Mouse (Mus musculus): ENCODE measurements around the gene Skap1. TPM values are rescaled to one million over a fixed set of nuclear protein-coding genes. Genes with fewer than 3 reads are reported as not detected.
A peak's percentile ranks its signal among the peaks of the same experiment; 100 is the strongest.

The Skap1 gene
- polyA plus RNA-seq, 1 experiment from 2014 or later = 1.1 TPM

DNA sequence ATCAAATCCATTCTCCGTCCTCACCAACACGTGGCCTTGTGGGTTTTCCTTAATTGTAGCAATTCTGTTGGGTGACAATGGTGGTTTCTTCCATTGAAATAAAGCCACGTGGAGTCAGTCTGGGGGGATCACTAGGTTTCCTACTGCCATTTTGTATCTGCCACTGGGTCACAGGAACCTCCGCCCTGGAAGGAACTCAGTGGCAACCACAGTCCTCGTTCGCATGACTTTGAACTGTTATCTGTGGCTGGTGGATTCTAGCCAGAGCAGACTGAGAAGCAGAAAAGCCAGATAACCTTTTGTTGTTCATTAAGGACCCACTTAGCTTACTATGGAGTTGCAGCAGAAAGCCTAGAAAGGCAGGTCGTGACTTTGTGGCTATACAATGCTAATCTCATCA, 204.0 kb downstream of the Skap1 start:
- no peak overlapping the region for H3K27ac ChIP-seq (replicated peaks)
- H3K36me3 ChIP-seq = no peaks in the 10 kb centered on the region
- peaks cover 24% of the 10 kb centered on the region for H3K27me3 ChIP-seq (replicated peaks)
- 34% methylated on average over 7 of the region's 7 CpGs for WGBS
- ATAC-seq (ENCODE audit: extremely low read depth, insufficient number of reproducible peaks, low FRiP score, low TSS enrichment) = no peak
- peaks cover 8% of the 10 kb centered on the region for H3K4me1 ChIP-seq
- H3K4me3 ChIP-seq = no peak overlapping the region
- H3K9ac ChIP-seq = no peak overlapping the region
- H3K4me2 ChIP-seq = no peak overlapping the region
- H3K9me3 ChIP-seq = no peaks in the 10 kb centered on the region

DNA sequence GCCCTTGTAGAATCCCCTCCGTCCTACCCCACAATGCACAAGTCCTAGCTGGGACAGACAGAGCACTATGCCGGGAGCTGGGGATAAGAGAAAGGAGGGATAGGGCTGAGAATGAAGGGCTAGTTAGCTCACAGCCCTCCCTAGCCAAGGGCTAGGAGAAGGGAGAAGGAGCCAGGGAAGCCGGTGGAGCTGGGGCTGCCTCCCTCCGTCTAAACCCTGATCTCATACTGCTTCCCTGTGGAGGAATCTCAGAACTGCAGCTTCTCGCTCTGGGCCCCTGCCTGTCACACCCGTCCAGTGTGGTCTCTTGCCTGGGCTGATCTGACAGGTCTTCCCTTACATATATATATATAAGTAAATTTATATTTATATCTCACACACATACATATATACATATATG, 209.4 kb downstream of the Skap1 start:
- Histone ChIP-seq H3K4me3 (peak overlapping the region; percentile 27), H3K36me3 (no peaks in the 10 kb centered on the region), H3K9ac (peak overlapping the region; percentile 38; the same call in 1 of the 2 replicates), H3K4me2 (peak overlapping the region; percentile 58), H3K4me1 (peaks cover 13% of the 10 kb centered on the region), H3K9me3 (no peaks in the 10 kb centered on the region), H3K27me3 (replicated peaks) (peaks cover 47% of the 10 kb centered on the region), H3K27ac (replicated peaks) (no peak overlapping the region)
- WGBS = 2% methylated on average over 6 of the region's 6 CpGs
- ATAC-seq (ENCODE audit: extremely low read depth, insufficient number of reproducible peaks, low FRiP score, low TSS enrichment) = no peak

DNA sequence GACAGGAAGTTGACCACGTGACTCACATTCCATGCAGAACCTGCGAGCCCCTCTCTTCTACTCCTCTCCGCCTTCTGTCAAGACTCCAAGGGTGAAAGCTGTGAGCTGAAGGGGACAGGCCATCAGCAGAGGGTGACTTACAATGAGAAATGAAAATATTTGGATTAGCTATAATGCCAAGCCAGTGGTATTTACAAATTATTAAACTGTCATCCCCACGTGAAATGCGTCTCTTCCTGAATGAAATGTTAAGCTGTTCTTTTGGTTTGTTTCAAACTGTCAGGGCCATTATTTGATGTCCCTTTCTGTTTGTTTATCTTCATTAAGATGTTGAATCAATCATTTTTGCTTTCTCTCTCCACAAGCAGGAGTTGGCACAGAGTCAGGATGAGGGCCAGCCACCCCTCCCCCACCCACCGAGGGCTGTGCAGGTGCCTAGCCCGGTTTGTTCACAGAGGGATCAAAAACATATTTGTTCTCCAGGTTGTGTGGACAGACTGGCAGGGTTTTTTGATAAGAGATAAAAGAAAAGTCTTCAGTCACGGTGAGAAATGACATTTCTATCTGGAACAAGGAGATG, 210.5 kb downstream of the Skap1 start:
- H3K4me1 ChIP-seq = peaks cover 13% of the 10 kb centered on the region
- H3K27ac ChIP-seq (replicated peaks) = no peak overlapping the region

DNA sequence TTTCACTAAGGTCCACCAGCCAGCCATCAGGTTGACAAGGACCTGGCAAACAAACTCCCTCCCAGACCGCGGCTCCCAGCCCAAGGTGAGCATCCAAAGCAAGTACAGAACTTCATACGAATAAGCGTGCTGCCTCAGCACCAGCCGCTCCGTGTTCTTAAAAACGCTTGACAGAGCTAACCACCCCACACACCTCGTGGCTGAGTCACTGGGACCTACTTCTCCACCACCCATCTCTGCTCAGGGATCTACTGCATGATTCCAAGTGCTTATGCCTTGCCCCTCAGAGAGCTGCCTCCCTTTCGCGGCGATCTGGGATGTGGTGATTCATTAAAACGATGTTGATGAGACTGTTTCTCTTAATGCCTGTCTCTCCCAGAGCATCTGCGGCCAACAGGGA, 213.6 kb downstream of the Skap1 start:
- no peak overlapping the region for H3K4me2 ChIP-seq
- H3K4me3 ChIP-seq = no peak overlapping the region
- H3K9ac ChIP-seq = no peak overlapping the region
- no peaks in the 10 kb centered on the region for H3K9me3 ChIP-seq
- no peak for ATAC-seq (ENCODE audit: extremely low read depth, insufficient number of reproducible peaks, low FRiP score, low TSS enrichment)
- 82% methylated on average over 13 of the region's 13 CpGs for WGBS
- peaks cover 13% of the 10 kb centered on the region for H3K4me1 ChIP-seq
- H3K27ac ChIP-seq (replicated peaks) = no peak overlapping the region
- peaks cover 45% of the 10 kb centered on the region for H3K27me3 ChIP-seq (replicated peaks)
- no peaks in the 10 kb centered on the region for H3K36me3 ChIP-seq

More for the DNA sequence above, 210.5 kb downstream of the Skap1 start:
- peak overlapping the region; percentile 28 for H3K4me2 ChIP-seq
- H3K9me3 ChIP-seq = no peaks in the 10 kb centered on the region
- H3K9ac ChIP-seq = no peak overlapping the region; the same call in 1 of the 2 replicates
- H3K4me3 ChIP-seq = no peak overlapping the region
- peaks cover 48% of the 10 kb centered on the region for H3K27me3 ChIP-seq (replicated peaks)
- H3K36me3 ChIP-seq = no peaks in the 10 kb centered on the region
- 29% methylated on average over 8 of the region's 8 CpGs for WGBS
- ATAC-seq (ENCODE audit: extremely low read depth, insufficient number of reproducible peaks, low FRiP score, low TSS enrichment) = no peak

DNA sequence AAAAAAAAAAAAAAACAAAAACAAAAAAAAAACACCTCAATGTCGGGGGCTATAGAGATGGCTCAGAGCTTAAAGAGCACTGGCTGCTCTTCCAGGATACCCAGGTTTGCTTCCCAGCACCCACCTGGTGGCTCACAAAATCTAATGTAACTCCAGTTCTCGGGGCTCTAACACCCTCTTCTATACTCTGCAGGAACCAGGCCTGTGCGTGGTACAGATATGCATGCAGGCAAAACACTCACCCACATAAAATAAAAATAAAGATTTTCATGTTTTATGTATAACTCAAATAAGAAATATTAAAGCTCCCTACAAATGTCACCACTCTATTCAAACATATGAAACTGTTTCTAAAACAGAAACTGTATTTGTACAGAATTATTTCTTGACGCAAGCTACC, 214.6 kb downstream of the Skap1 start:
- peaks cover 13% of the 10 kb centered on the region for H3K4me1 ChIP-seq
- no peak overlapping the region for H3K27ac ChIP-seq (replicated peaks)
- H3K9ac ChIP-seq = no peak overlapping the region
- ATAC-seq (ENCODE audit: extremely low read depth, insufficient number of reproducible peaks, low FRiP score, low TSS enrichment) = no peak
- no peaks in the 10 kb centered on the region for H3K36me3 ChIP-seq
- H3K27me3 ChIP-seq (replicated peaks) = peaks cover 52% of the 10 kb centered on the region
- WGBS = 77% methylated on average over 4 of the region's 4 CpGs
- H3K4me3 ChIP-seq = no peak overlapping the region
- no peaks in the 10 kb centered on the region for H3K9me3 ChIP-seq
- no peak overlapping the region for H3K4me2 ChIP-seq

DNA sequence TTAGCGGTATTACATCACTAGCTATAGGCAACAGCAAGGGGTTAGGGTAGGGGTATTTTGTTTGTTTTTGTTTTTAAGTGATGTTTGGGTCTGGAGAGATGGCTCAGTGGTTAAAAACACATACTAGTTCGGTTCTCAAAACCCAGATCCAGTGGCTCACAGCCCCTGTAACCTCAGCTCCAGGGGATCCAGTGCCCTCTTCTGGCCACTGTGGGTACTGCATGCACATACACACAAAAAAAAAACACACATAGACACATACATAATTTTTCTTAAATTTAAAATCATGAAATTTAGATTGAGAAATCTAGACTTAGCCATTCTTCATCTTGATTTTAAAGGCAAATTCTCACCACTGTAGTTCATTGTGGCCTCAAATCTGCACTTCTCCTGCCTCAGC, 221.0 kb downstream of the Skap1 start:
- Histone ChIP-seq H3K9me3 (no peaks in the 10 kb centered on the region), H3K4me1 (no peaks in the 10 kb centered on the region), H3K4me3 (no peak overlapping the region), H3K36me3 (no peaks in the 10 kb centered on the region), H3K27me3 (replicated peaks) (peaks cover 25% of the 10 kb centered on the region), H3K27ac (replicated peaks) (no peak overlapping the region), H3K4me2 (no peak overlapping the region), H3K9ac (no peak overlapping the region)
- no peak for ATAC-seq (ENCODE audit: extremely low read depth, insufficient number of reproducible peaks, low FRiP score, low TSS enrichment)
- 73% methylated on average over 2 of the region's 2 CpGs for WGBS

DNA sequence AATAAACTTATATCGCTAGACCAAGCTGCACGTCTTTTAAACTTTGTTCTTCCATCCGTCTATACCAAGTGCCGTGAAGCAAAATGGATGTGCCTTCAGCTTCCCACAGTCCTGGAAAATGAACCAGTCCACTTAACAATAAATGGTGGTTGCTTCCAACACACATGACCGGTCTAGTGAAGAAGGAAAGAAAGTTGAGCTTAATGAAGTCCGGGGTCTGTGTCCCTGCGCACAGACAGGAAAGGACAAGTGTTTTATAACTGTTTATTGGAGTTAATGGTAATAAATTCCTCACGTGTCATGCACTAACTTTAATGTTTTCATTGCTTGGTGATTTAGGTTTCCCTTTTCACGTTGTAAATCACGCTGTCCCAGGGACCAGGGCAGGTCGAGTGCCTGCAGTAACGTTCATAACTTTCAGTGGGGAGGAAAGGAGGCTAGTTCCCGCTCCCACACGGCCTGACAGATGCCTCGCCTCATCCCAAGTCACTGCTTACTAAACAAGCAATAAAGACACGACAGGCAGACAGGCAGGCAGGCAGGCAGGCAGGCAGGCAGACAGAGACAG, 222.4 kb downstream of the Skap1 start:
- no peaks in the 10 kb centered on the region for H3K36me3 ChIP-seq
- H3K4me1 ChIP-seq = no peaks in the 10 kb centered on the region
- H3K27ac ChIP-seq (replicated peaks) = no peak overlapping the region
- H3K4me3 ChIP-seq = no peak overlapping the region
- H3K9ac ChIP-seq = no peak overlapping the region
- 71% methylated on average over 16 of the region's 16 CpGs for WGBS
- H3K4me2 ChIP-seq = no peak overlapping the region
- peaks cover 15% of the 10 kb centered on the region; the same call in 1 of the 2 replicates for H3K27me3 ChIP-seq (replicated peaks)
- ATAC-seq (ENCODE audit: extremely low read depth, insufficient number of reproducible peaks, low FRiP score, low TSS enrichment) = no peak
- H3K9me3 ChIP-seq = no peaks in the 10 kb centered on the region

DNA sequence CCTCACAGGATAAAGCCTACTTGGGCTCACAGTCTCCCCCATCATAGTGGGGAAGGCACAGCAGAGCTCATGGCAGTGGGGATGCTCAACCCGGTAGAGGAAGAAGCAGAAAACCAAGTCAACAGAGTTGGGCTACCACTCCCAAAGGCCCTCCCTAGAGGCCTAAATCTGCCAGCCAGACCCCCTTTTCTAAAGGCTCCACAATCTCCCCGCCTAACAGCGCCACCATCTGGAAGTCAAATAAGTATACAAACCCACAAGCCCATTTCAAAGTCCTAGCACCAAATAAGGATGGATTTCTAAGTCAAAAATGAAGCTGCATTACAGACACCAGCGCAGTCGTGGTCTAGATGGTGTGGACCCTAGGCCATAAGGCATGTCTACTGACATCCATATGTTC, 227.9 kb downstream of the Skap1 start:
- H3K9ac ChIP-seq = no peak overlapping the region
- no peaks in the 10 kb centered on the region for H3K4me1 ChIP-seq
- H3K4me3 ChIP-seq = no peak overlapping the region
- no peaks in the 10 kb centered on the region for H3K9me3 ChIP-seq
- no peak overlapping the region for H3K27ac ChIP-seq (replicated peaks)
- no peak overlapping the region for H3K4me2 ChIP-seq
- WGBS = 76% methylated on average over 5 of the region's 5 CpGs
- no peak for ATAC-seq (ENCODE audit: extremely low read depth, insufficient number of reproducible peaks, low FRiP score, low TSS enrichment)
- 0 out of 2 replicates have a peak, but pooled peaks cover 4% of the 10 kb centered on the region for H3K27me3 ChIP-seq (replicated peaks)
- H3K36me3 ChIP-seq = no peaks in the 10 kb centered on the region

DNA sequence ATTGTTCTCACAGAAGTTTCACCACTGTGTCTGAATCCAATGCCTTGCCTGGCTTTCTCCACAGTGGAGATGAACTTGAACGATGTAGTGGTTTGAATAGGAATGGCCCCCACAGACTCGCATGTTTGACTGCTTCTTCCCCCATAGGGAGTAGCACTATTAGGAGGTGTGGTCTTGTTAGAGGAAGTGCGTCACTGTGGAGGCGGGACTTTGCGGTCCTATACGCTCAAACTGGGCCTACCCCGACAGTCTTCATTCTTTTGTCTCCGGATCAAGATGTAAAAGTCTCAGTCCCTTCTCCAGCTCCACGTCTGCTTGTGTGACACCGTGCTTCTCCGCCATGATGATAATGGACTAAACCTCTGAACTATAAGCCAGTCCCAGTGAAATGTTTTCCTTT, 229.0 kb downstream of the Skap1 start:
- no peaks in the 10 kb centered on the region for H3K9me3 ChIP-seq
- no peak overlapping the region for H3K27ac ChIP-seq (replicated peaks)
- 0 out of 2 replicates have a peak, but pooled peaks cover 4% of the 10 kb centered on the region for H3K27me3 ChIP-seq (replicated peaks)
- no peak overlapping the region for H3K9ac ChIP-seq
- H3K4me3 ChIP-seq = no peak overlapping the region
- ATAC-seq (ENCODE audit: extremely low read depth, insufficient number of reproducible peaks, low FRiP score, low TSS enrichment) = no peak
- no peaks in the 10 kb centered on the region for H3K4me1 ChIP-seq
- no peaks in the 10 kb centered on the region for H3K36me3 ChIP-seq
- 80% methylated on average over 11 of the region's 11 CpGs for WGBS
- H3K4me2 ChIP-seq = no peak overlapping the region

DNA sequence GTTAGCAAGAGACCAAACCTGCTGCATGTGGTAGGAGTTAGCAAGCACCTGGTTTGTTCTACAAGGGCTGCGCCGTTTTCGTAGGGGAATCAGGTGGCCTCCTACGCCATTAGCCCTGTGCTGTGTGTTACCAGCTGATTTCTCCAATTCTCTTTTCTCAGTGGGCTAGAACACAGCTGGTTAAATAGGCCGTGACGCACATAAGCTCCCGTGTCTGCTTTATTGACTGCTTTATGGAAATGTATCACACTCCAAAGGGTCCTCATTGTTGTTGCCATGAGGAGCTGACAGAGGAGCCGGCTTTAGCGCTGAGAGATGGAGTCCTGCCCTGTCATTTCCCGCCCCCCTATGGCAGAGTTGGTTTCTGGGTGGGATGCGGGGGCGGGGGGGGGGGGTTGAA, 230.4 kb downstream of the Skap1 start:
- no peaks in the 10 kb centered on the region for H3K9me3 ChIP-seq
- H3K36me3 ChIP-seq = no peaks in the 10 kb centered on the region
- H3K4me2 ChIP-seq = no peak overlapping the region
- 0 out of 2 replicates have a peak, but pooled peaks cover 4% of the 10 kb centered on the region for H3K27me3 ChIP-seq (replicated peaks)
- WGBS = 77% methylated on average over 12 of the region's 12 CpGs
- H3K27ac ChIP-seq (replicated peaks) = no peak overlapping the region
- H3K4me3 ChIP-seq = no peak overlapping the region
- H3K4me1 ChIP-seq = no peaks in the 10 kb centered on the region
- H3K9ac ChIP-seq = no peak overlapping the region
- no peak for ATAC-seq (ENCODE audit: extremely low read depth, insufficient number of reproducible peaks, low FRiP score, low TSS enrichment)

DNA sequence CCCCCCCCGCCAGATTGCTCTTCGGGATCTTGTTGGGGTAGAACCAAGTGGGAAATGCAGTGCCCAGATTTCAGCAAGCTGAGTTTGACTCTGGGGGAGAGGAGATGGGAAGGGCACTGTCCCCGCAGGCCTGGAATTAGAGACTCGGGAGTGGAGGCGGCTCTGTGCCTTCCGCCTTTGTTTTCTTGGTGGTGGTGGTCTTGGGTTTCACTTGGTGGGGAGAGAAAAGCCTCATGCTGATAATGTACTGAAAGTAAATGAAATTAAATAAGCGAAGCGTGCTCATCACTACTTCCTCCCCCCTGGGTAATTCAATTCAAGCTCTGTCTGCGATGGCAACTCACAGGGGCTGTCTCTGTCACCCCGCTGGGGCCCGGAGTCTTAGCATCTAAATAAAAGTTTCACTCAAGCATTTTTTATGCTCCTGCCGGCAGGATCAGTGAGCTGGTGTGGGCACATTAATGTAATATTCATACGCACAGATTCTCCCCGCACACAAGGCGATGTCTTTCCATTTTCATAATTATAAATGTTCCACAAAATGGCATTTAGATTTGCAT, 231.9 kb downstream of the Skap1 start:
- Histone ChIP-seq H3K27ac (replicated peaks) (no peak overlapping the region), H3K9ac (no peak overlapping the region), H3K27me3 (replicated peaks) (0 out of 2 replicates have a peak, but pooled peaks cover 4% of the 10 kb centered on the region), H3K4me3 (no peak overlapping the region), H3K4me1 (no peaks in the 10 kb centered on the region), H3K36me3 (no peaks in the 10 kb centered on the region), H3K9me3 (no peaks in the 10 kb centered on the region), H3K4me2 (no peak overlapping the region)
- 76% methylated on average over 15 of the region's 15 CpGs for WGBS
- no peak for ATAC-seq (ENCODE audit: extremely low read depth, insufficient number of reproducible peaks, low FRiP score, low TSS enrichment)

Measured in heart, embryonic 13.5 days (tissue).